Mouse (Mus musculus): ENCODE data around the gene Gm7849.
"Not testable (repeated sequence)": the region's sequence is repeated elsewhere in the genome, so short reads cannot be mapped to it uniquely, and the experiment has no call there.

Gene Gm7849

GRCm38 (mm10) chr8:21456460-21456859, at the start of gene Gm7849:
Gene Gm7849 (minus strand): TSS chr8:21456560.
- DNase-seq (ENCODE audit: low read depth): not testable (repeated sequence)

- DNase-seq (ENCODE audit: low read depth): not testable (repeated sequence)
Measured at GRCm38 (mm10) chr8:21427111-21427510, 29.2 kb downstream of the Gm7849 start, which contains the start of gene Defa36. Gene Defa36 (plus strand): TSS chr8:21427411.

Measured in naive thymus-derived CD4-positive, alpha-beta T cell, adult 2 months (primary cell).